Mouse (Mus musculus) heart, embryonic 16.5 days (tissue): ENCODE measurements around the gene Gm1123. TPM values are rescaled to one million over a fixed set of nuclear protein-coding genes. Genes with fewer than 3 reads are reported as not detected.

Source experiments
- ATAC-seq: fragments of 200-750 bp; cut with Nextera tagmentation; replicated peaks from 2 replicates; pipeline ENCODE4 v1.8.0; 2017; ENCODE audit warnings: moderate number of reproducible peaks; ENCODE audit not compliant: insufficient read depth, low FRiP score; ENCODE audit errors: extremely low read depth
- H3K27ac ChIP-seq: fragments of 300-500 bp; sonication (generic); 2 replicates; pipeline ENCODE4 v1.5.1; 2014; ENCODE audit warnings: mild to moderate bottlenecking, low read length, control low read depth, moderate library complexity
- H3K27me3 ChIP-seq: fragments of 300-500 bp; sonication (generic); 2 replicates; pipeline ENCODE4 v1.6.1; 2014; ENCODE audit warnings: low read length, mixed read lengths; ENCODE audit not compliant: control insufficient read depth, insufficient read depth
- H3K36me3 ChIP-seq: fragments of 300-500 bp; sonication (generic); 2 replicates; pipeline ENCODE4 v1.6.1; 2014; ENCODE audit not compliant: control insufficient read depth, insufficient read depth
- H3K4me1 ChIP-seq: fragments of 300-500 bp; sonication (generic); 2 replicates; pipeline ENCODE4 v1.6.1; 2014; ENCODE audit warnings: low read length, mixed read lengths; ENCODE audit not compliant: control insufficient read depth, insufficient read depth
- H3K4me2 ChIP-seq: fragments of 300-500 bp; sonication (generic); 2 replicates; pipeline ENCODE4 v1.6.1; 2014; ENCODE audit warnings: low read depth, mild to moderate bottlenecking, control low read depth, low read length
- H3K4me3 ChIP-seq: fragments of 300-500 bp; sonication (generic); 2 replicates; pipeline ENCODE4 v1.5.1; 2014; ENCODE audit warnings: mild to moderate bottlenecking, control low read depth, low read length
- H3K9ac ChIP-seq: fragments of 300-500 bp; sonication (generic); 2 replicates; pipeline ENCODE4 v1.6.1; 2014; ENCODE audit warnings: low read length, control low read depth
- H3K9me3 ChIP-seq: fragments of 300-500 bp; sonication (generic); replicated peaks from 2 replicates; pipeline ENCODE4 v1.6.1; 2016; ENCODE audit warnings: low read length; ENCODE audit not compliant: control insufficient read depth
- WGBS: fragments of 180-500 bp; shearing (Covaris S2); extraction: QIAGEN DNeasy Blood & Tissue Kit; methylation state at CpG from one replicate; pipeline ENCODE4 v1.1.7; 2014; 5-methylcytosine and 5-hydroxymethylcytosine counted together
- polyA plus RNA-seq: library from polyadenylated mRNA; unstranded; fragments of >200 nt; fragmentation: Nextera tagmentation; extraction: Ambion mirVana; gene quantifications from 2 replicates; pipeline ENCODE4 v1.2.1, GENCODE M21; 2015

Gm1123 gene
- polyA plus RNA-seq, 1 experiment from 2014 or later: 0.45 TPM

DNA sequence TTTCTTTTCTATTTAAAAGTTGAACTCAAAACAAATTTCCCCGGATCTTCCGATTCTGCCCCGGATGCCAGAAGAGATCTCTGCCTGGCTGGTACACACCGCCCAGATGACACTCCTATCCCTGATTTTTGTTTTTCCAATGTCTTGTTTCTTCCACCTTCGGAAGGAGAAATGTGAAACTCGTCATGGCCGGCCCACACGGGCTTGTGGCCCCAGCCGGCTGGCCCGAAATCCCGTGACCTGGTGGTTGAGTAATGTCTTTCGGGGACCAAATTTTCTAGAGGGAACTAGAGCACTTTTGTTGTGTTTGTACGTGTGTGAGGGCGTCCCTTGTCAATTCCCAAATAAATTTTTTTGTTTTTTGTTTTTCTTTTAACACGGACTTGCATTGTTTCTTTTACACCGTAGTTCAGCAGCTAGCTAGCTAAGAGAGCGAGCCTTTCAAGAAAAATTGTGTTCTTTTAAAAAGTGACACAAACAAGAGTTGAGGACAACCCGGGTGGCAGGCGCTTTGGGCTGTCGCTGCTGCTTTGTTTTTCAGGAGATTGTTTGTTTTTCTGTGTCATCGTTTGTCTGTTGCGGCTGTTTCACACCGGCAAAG lies 77.7 kb downstream of the Gm1123 start:
- H3K27ac ChIP-seq: no peak overlapping the region
- no peaks in the 10 kb centered on the region for H3K9me3 ChIP-seq
- peaks cover 88% of the 10 kb centered on the region for H3K27me3 ChIP-seq
- H3K4me1 ChIP-seq: peaks cover 21% of the 10 kb centered on the region
- ATAC-seq: no peak
- no peaks in the 10 kb centered on the region for H3K36me3 ChIP-seq
- H3K4me2 ChIP-seq: no peak overlapping the region
- H3K4me3 ChIP-seq: no peak overlapping the region
- no peak overlapping the region for H3K9ac ChIP-seq
- 3% methylated on average over 23 of the region's 23 CpGs for WGBS

Other genes with a start within 250 kb of the Gm1123 start
- not detected in 2 replicates for gene Prr23a1, start 193.2 kb downstream of the Gm1123 start, polyA plus RNA-seq
- not detected in 2 replicates for gene Prr23a2, start 179.2 kb downstream of the Gm1123 start, polyA plus RNA-seq
- gene Prr23a3, start 170.9 kb downstream of the Gm1123 start, polyA plus RNA-seq: not detected in 2 replicates
- not detected in 2 replicates for gene 7420426K07Rik, start 132.6 kb downstream of the Gm1123 start, polyA plus RNA-seq
- 0.05 TPM in 1 of 2 replicates, not detected in the other for gene Foxl2, start 80.4 kb downstream of the Gm1123 start, polyA plus RNA-seq
- 25.4 and 32.5 TPM in 2 replicates for gene Faim, start 49.3 kb downstream of the Gm1123 start, polyA plus RNA-seq
- gene Pik3cb, start 104.9 kb upstream of the Gm1123 start, polyA plus RNA-seq: 0.98 and 1.5 TPM in 2 replicates
- gene Faiml, start 201.5 kb upstream of the Gm1123 start, polyA plus RNA-seq: not detected in 2 replicates
- 23.9 and 25.2 TPM in 2 replicates for gene Cep70, start 207.7 kb upstream of the Gm1123 start, polyA plus RNA-seq